Comparison of ENCODE assay signal across 9 mouse cellular contexts in genomic region chr7:19744590-19745385, GRCm38 (mm10). TPM values are rescaled to one million over a fixed set of nuclear protein-coding genes. Genes with fewer than 3 reads are reported as not detected.
DNase-seq lines count a peak whose midpoint lies in the region; ATAC-seq lines count a peak whose summit lies in the region.
"Had no signal": no experiment of that assay in that cellular context is flagged by ENCODE, and none has a peak within 500 bp of the region (broad histone marks: within the 10 kb centered on the region; RNA-seq: fewer than 3 reads in every experiment).

No protein-coding gene starts in this region.

- WGBS in embryonic facial prominence, embryonic 11.5 days: 58% methylated on average over 14 of the region's 14 CpGs
- WGBS in hindbrain, embryonic 14.5 days: 53% methylated on average over 14 of the region's 14 CpGs
- 54% methylated on average over 14 of the region's 14 CpGs for WGBS in liver, embryonic 12.5 days (ENCODE audit: insufficient replicate concordance)

- H3K4me3 ChIP-seq in embryonic facial prominence, embryonic 11.5 days (ENCODE audit: low read depth, low read length): no peak overlapping the region
- no peak overlapping the region for H3K4me3 ChIP-seq in hindbrain, embryonic 14.5 days (replicated peaks; ENCODE audit: low read length)
- no peak overlapping the region for H3K4me3 ChIP-seq in liver, embryonic 12.5 days

- peak overlapping the region; percentile 7 for H3K4me2 ChIP-seq in embryonic facial prominence, embryonic 11.5 days (ENCODE audit: low read depth, low read length)
- no peak overlapping the region; the same call in 1 of the 2 replicates for H3K4me2 ChIP-seq in hindbrain, embryonic 14.5 days (replicated peaks)
- H3K4me2 ChIP-seq in liver, embryonic 12.5 days: peak overlapping the region; percentile 9; the same call in 1 of the 2 replicates

- no peak for ATAC-seq in embryonic facial prominence, embryonic 11.5 days (replicated peaks; ENCODE audit: insufficient number of reproducible peaks, low FRiP score, low TSS enrichment, low read depth)
- no peak for ATAC-seq in hindbrain, embryonic 14.5 days (ENCODE audit: low FRiP score)
- ATAC-seq in liver, embryonic 12.5 days: no peak
- ATAC-seq in erythroid progenitor cell, adult 5-6 weeks (replicated peaks; ENCODE audit: low FRiP score, poor library complexity, severe bottlenecking): no peak

- H3K4me1 ChIP-seq in embryonic facial prominence, embryonic 11.5 days (ENCODE audit: control insufficient read depth, insufficient read depth, low read length): peaks cover 4% of the 10 kb centered on the region
- H3K4me1 ChIP-seq in hindbrain, embryonic 14.5 days (replicated peaks; ENCODE audit: control insufficient read depth, insufficient read depth, low read length): peaks cover 22% of the 10 kb centered on the region
- peaks cover 87% of the 10 kb centered on the region for H3K4me1 ChIP-seq in liver, embryonic 12.5 days

- no peaks in the 10 kb centered on the region for H3K9me3 ChIP-seq in embryonic facial prominence, embryonic 11.5 days (replicated peaks; ENCODE audit: control insufficient read depth, low read length)
- H3K9me3 ChIP-seq in hindbrain, embryonic 14.5 days (ENCODE audit: control insufficient read depth, low read length): no peaks in the 10 kb centered on the region
- H3K9me3 ChIP-seq in liver, embryonic 12.5 days (replicated peaks): no peaks in the 10 kb centered on the region

- no peaks in the 10 kb centered on the region for H3K27me3 ChIP-seq in embryonic facial prominence, embryonic 11.5 days (ENCODE audit: control insufficient read depth, insufficient read depth, low read length)
- no peaks in the 10 kb centered on the region for H3K27me3 ChIP-seq in hindbrain, embryonic 14.5 days (ENCODE audit: control insufficient read depth, insufficient read depth, low read length)
- no peaks in the 10 kb centered on the region; the same call in 1 of the 2 replicates for H3K27me3 ChIP-seq in liver, embryonic 12.5 days (replicated peaks)

- 0 out of 2 replicates have a peak overlapping the region, but pooled peaks have one; percentile 20 for H3K27ac ChIP-seq in embryonic facial prominence, embryonic 11.5 days (replicated peaks; ENCODE audit: low read depth, low read length)
- no peak overlapping the region for H3K27ac ChIP-seq in hindbrain, embryonic 14.5 days
- peak overlapping the region; percentile 57 for H3K27ac ChIP-seq in liver, embryonic 12.5 days

- no peaks in the 10 kb centered on the region; the same call in 1 of the 2 replicates for H3K36me3 ChIP-seq in embryonic facial prominence, embryonic 11.5 days (replicated peaks; ENCODE audit: control insufficient read depth, insufficient read depth, low read depth, low read length)
- H3K36me3 ChIP-seq in hindbrain, embryonic 14.5 days (replicated peaks; ENCODE audit: control insufficient read depth, insufficient read depth): peaks cover 14% of the 10 kb centered on the region
- H3K36me3 ChIP-seq in liver, embryonic 12.5 days: peaks cover 17% of the 10 kb centered on the region

- 0 out of 2 replicates have a peak overlapping the region, but pooled peaks have one; percentile 1 for H3K9ac ChIP-seq in embryonic facial prominence, embryonic 11.5 days (replicated peaks; ENCODE audit: low read length)
- peak overlapping the region; percentile 17; the same call in 1 of the 2 replicates for H3K9ac ChIP-seq in hindbrain, embryonic 14.5 days
- H3K9ac ChIP-seq in liver, embryonic 12.5 days: no peak overlapping the region

- DNase-seq in MN1 (ENCODE audit: low spot score) (peak; percentile 24), adipocyte (ENCODE audit: low spot score) (no peak)
- DNase-seq in embryonic facial prominence, embryonic 11.5 days (ENCODE audit: low spot score): no peak
- DNase-seq in hindbrain, embryonic 14.5 days (ENCODE audit: low spot score): no peak
- DNase-seq in cerebellum, postnatal 4 days (ENCODE audit: low spot score in 2 of 2): no peak
- DNase-seq in layer of hippocampus, adult 18-20 months (ENCODE audit: low spot score in 2 of 2): no peak
- DNase-seq: gastrocnemius, postnatal 25 days had no signal

RNA-seq across cellular contexts. Expression of gene Nectin2, which starts 5.5 kb away (rescaled TPM):
- polyA plus RNA-seq in embryonic facial prominence, embryonic 11.5 days (2014; fragmentation: Nextera tagmentation; extraction: Ambion mirVana): 69.8 and 73.0 TPM in 2 replicates
- polyA plus RNA-seq in hindbrain, embryonic 14.5 days (2014; fragmentation: Nextera tagmentation; extraction: Ambion mirVana): 46.7 and 49.5 TPM in 2 replicates
- polyA plus RNA-seq in liver, embryonic 12.5 days (2016; fragmentation: Nextera tagmentation; extraction: Ambion mirVana): 31.9 and 34.4 TPM in 2 replicates
- not detected in 2 replicates for total RNA-seq in erythroid progenitor cell, adult 5-6 weeks (2015; ENCODE audit: low replicate concordance)
- total RNA-seq in erythroid progenitor cell, adult 5-6 weeks (2017; ENCODE audit: low replicate concordance): 0.64 TPM in 1 of 2 replicates, not detected in the other
- 1 to 10 TPM; 5.0 to 5.1 TPM for total RNA-seq in layer of hippocampus, adult 18-20 months (2021)

RNA-seq across cellular contexts. Expression of gene Bcam, which starts 26.0 kb away (rescaled TPM):
- polyA plus RNA-seq in embryonic facial prominence, embryonic 11.5 days (2014; fragmentation: Nextera tagmentation; extraction: Ambion mirVana): 43.8 and 52.0 TPM in 2 replicates
- polyA plus RNA-seq in hindbrain, embryonic 14.5 days (2014; fragmentation: Nextera tagmentation; extraction: Ambion mirVana): 17.5 and 18.8 TPM in 2 replicates
- polyA plus RNA-seq in liver, embryonic 12.5 days (2016; fragmentation: Nextera tagmentation; extraction: Ambion mirVana): 11.1 and 11.3 TPM in 2 replicates
- total RNA-seq in erythroid progenitor cell, adult 5-6 weeks (2015; ENCODE audit: low replicate concordance): not detected in 2 replicates
- not detected in 2 replicates for total RNA-seq in erythroid progenitor cell, adult 5-6 weeks (2017; ENCODE audit: low replicate concordance)
- 10 to 100 TPM; 12.4 to 12.9 TPM for total RNA-seq in layer of hippocampus, adult 18-20 months (2021)

RNA-seq across cellular contexts. Expression of gene Tomm40, which starts 29.6 kb away (rescaled TPM):
- 123 and 131 TPM in 2 replicates for polyA plus RNA-seq in embryonic facial prominence, embryonic 11.5 days (2014; fragmentation: Nextera tagmentation; extraction: Ambion mirVana)
- polyA plus RNA-seq in hindbrain, embryonic 14.5 days (2014; fragmentation: Nextera tagmentation; extraction: Ambion mirVana): 119 and 128 TPM in 2 replicates
- polyA plus RNA-seq in liver, embryonic 12.5 days (2016; fragmentation: Nextera tagmentation; extraction: Ambion mirVana): 188 and 207 TPM in 2 replicates
- 14.7 and 16.9 TPM in 2 replicates for total RNA-seq in erythroid progenitor cell, adult 5-6 weeks (2015; ENCODE audit: low replicate concordance)
- total RNA-seq in erythroid progenitor cell, adult 5-6 weeks (2017; ENCODE audit: low replicate concordance): 8.9 and 10.4 TPM in 2 replicates
- total RNA-seq in layer of hippocampus, adult 18-20 months (2021): 100 to 1,000 TPM; 110 to 114 TPM

RNA-seq across cellular contexts. Expression of gene Apoe, which starts 45.8 kb away (rescaled TPM):
- polyA plus RNA-seq in embryonic facial prominence, embryonic 11.5 days (2014; fragmentation: Nextera tagmentation; extraction: Ambion mirVana): 180 and 210 TPM in 2 replicates
- polyA plus RNA-seq in hindbrain, embryonic 14.5 days (2014; fragmentation: Nextera tagmentation; extraction: Ambion mirVana): 543 and 561 TPM in 2 replicates
- 1,254 and 1,289 TPM in 2 replicates for polyA plus RNA-seq in liver, embryonic 12.5 days (2016; fragmentation: Nextera tagmentation; extraction: Ambion mirVana)
- total RNA-seq in erythroid progenitor cell, adult 5-6 weeks (2015; ENCODE audit: low replicate concordance): 49.9 and 66.0 TPM in 2 replicates
- total RNA-seq in erythroid progenitor cell, adult 5-6 weeks (2017; ENCODE audit: low replicate concordance): 260 and 282 TPM in 2 replicates
- 1,000 to 10,000 TPM; 2,690 to 2,764 TPM for total RNA-seq in layer of hippocampus, adult 18-20 months (2021)

RNA-seq across cellular contexts. Expression of gene Cblc, which starts 51.8 kb away (rescaled TPM):
- 1.1 and 1.7 TPM in 2 replicates for polyA plus RNA-seq in embryonic facial prominence, embryonic 11.5 days (2014; fragmentation: Nextera tagmentation; extraction: Ambion mirVana)
- polyA plus RNA-seq in hindbrain, embryonic 14.5 days (2014; fragmentation: Nextera tagmentation; extraction: Ambion mirVana): not detected in 2 replicates
- 0.95 and 1.0 TPM in 2 replicates for polyA plus RNA-seq in liver, embryonic 12.5 days (2016; fragmentation: Nextera tagmentation; extraction: Ambion mirVana)
- not detected in 2 replicates for total RNA-seq in erythroid progenitor cell, adult 5-6 weeks (2015; ENCODE audit: low replicate concordance)
- total RNA-seq in erythroid progenitor cell, adult 5-6 weeks (2017; ENCODE audit: low replicate concordance): not detected in 2 replicates
- total RNA-seq in layer of hippocampus, adult 18-20 months (2021): not detected
- total RNA-seq: gastrocnemius, postnatal 25 days had no signal
